Mouse (Mus musculus) granulocyte monocyte progenitor cell, adult 5-6 weeks (primary cell): ENCODE measurements around the gene Msl2. TPM values are rescaled to one million over a fixed set of nuclear protein-coding genes. Genes with fewer than 3 reads are reported as not detected.

Experiments used
- ATAC-seq: replicated peaks from 2 replicates; pipeline ENCODE4 v1.8.0; 2016; ENCODE audit warnings: mild to moderate bottlenecking, moderate TSS enrichment, inconsistent platforms; ENCODE audit not compliant: poor library complexity, severe bottlenecking
- total RNA-seq, 2 experiments: library from RNA; stranded (forward) in 1 of 2; stranded (reverse) in 1 of 2; fragments of 200-712, 200-1000 nt in 1 of 2; fragments of >200 nt in 1 of 2; fragmentation: Nextera tagmentation in 1 of 2; gene quantifications; 2 replicates each; pipeline ENCODE4 v1.2.3; 2014 to 2017

Msl2 gene
- total RNA-seq, 2 experiments from 2014 or later: 47.4 to 55.3 TPM

GRCm38 (mm10) chr9:101113317-101113716, 39.4 kb downstream of the Msl2 start:
- ATAC-seq: no peak

GRCm38 (mm10) chr9:101114182-101114884, 40.4 kb downstream of the Msl2 start:
- no peak for ATAC-seq

GRCm38 (mm10) chr9:101143635-101144034, 69.7 kb downstream of the Msl2 start:
- no peak for ATAC-seq

GRCm38 (mm10) chr9:101152872-101153271, 79.0 kb downstream of the Msl2 start:
- no peak for ATAC-seq

Other genes starting within 250 kb of the Msl2 start
- gene Pccb, start 39.2 kb upstream of the Msl2 start, total RNA-seq (2014; fragmentation: Nextera tagmentation): 17.9 and 18.7 TPM in 2 replicates
- gene Pccb, start 39.2 kb upstream of the Msl2 start, total RNA-seq (2017): 15.6 and 21.4 TPM in 2 replicates
- gene Ppp2r3a, start 177.7 kb downstream of the Msl2 start, total RNA-seq (2014; fragmentation: Nextera tagmentation): 14.8 and 16.3 TPM in 2 replicates
- 5.5 and 10.0 TPM in 2 replicates for gene Ppp2r3a, start 177.7 kb downstream of the Msl2 start, total RNA-seq (2017)